Comparison of ENCODE assay signal across 9 mouse cellular contexts in the genomic region with DNA sequence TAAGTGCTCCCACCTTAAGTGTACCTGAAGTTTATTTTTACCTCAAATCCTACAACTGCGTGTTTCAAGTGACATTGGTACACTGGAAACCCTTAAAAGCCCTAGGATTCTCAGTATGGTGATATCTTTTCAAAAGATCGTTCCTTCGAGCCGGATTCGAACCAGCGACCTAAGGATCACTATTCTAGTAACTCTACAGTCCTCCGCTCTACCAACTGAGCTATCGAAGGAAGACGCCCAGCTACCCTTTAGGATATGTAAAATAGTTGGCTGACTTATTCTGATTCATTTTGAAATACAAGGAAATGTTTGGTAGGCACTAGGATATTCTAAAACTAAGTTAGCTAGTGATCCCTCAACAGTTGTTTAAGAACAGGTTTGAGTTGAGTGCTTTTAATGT. TPM values are rescaled to one million over a fixed set of nuclear protein-coding genes. Genes with fewer than 3 reads are reported as not detected.
DNase-seq lines count a peak whose midpoint lies in the region; ATAC-seq and TF ChIP-seq lines count a peak whose summit lies in the region.
"Had no signal": no experiment of that assay in that cellular context is flagged by ENCODE, and none has a peak within 500 bp of the region (broad histone marks: within the 10 kb centered on the region; RNA-seq: fewer than 3 reads in every experiment).

No protein-coding gene starts in this region.

- no peaks in the 10 kb centered on the region for H3K27me3 ChIP-seq in hindbrain, embryonic 10.5 days (ENCODE audit: insufficient read depth, poor library complexity, severe bottlenecking)
- H3K27me3 ChIP-seq in hindbrain, embryonic 13.5 days = no peaks in the 10 kb centered on the region
- H3K27me3 ChIP-seq in embryonic facial prominence, embryonic 14.5 days (replicated peaks; ENCODE audit: control insufficient read depth, insufficient read depth, low read length) = no peaks in the 10 kb centered on the region
- no peaks in the 10 kb centered on the region for H3K27me3 ChIP-seq in hindbrain, postnatal 0 days (ENCODE audit: insufficient read depth, low read length)
- H3K27me3 ChIP-seq in limb, embryonic 11.5 days (ENCODE audit: control insufficient read depth, insufficient read depth, low read length) = no peaks in the 10 kb centered on the region
- no peaks in the 10 kb centered on the region for H3K27me3 ChIP-seq in myocyte (ENCODE audit: control insufficient read depth, insufficient read depth, insufficient read length)

- peaks cover 19% of the 10 kb centered on the region for H3K79me2 ChIP-seq in myocyte (ENCODE audit: control insufficient read depth, insufficient read depth)

- peaks cover 27% of the 10 kb centered on the region for H3K4me1 ChIP-seq in hindbrain, embryonic 10.5 days (replicated peaks)
- H3K4me1 ChIP-seq in hindbrain, embryonic 13.5 days (replicated peaks) = peaks cover 41% of the 10 kb centered on the region
- peaks cover 13% of the 10 kb centered on the region for H3K4me1 ChIP-seq in embryonic facial prominence, embryonic 14.5 days (ENCODE audit: control insufficient read depth, insufficient read depth, low read length)
- H3K4me1 ChIP-seq in hindbrain, postnatal 0 days (ENCODE audit: insufficient read depth, low read length) = peaks cover 7% of the 10 kb centered on the region
- 0 out of 2 replicates have a peak, but pooled peaks cover 2% of the 10 kb centered on the region for H3K4me1 ChIP-seq in limb, embryonic 11.5 days (ENCODE audit: control insufficient read depth, insufficient read depth, low read length)

- H3K4me3 ChIP-seq in hindbrain, embryonic 10.5 days = peak overlapping the region; percentile 96
- H3K4me3 ChIP-seq in hindbrain, embryonic 13.5 days = no peak overlapping the region
- peak overlapping the region; percentile 98 for H3K4me3 ChIP-seq in embryonic facial prominence, embryonic 14.5 days (ENCODE audit: low read depth, low read length)
- H3K4me3 ChIP-seq in hindbrain, postnatal 0 days (ENCODE audit: low read length) = peak overlapping the region; percentile 17; the same call in 1 of the 2 replicates
- no peak overlapping the region for H3K4me3 ChIP-seq in limb, embryonic 11.5 days (ENCODE audit: low read depth, low read length)
- peak overlapping the region; percentile 97 for H3K4me3 ChIP-seq in myocyte

- no peak overlapping the region for H3K27ac ChIP-seq in hindbrain, embryonic 10.5 days
- no peak overlapping the region for H3K27ac ChIP-seq in hindbrain, embryonic 13.5 days
- H3K27ac ChIP-seq in embryonic facial prominence, embryonic 14.5 days (replicated peaks; ENCODE audit: low read depth, low read length) = no peak overlapping the region
- H3K27ac ChIP-seq in hindbrain, postnatal 0 days = no peak overlapping the region
- H3K27ac ChIP-seq in limb, embryonic 11.5 days (replicated peaks; ENCODE audit: low read depth, low read length) = no peak overlapping the region

- TF ChIP-seq CTCF in hindbrain, postnatal 0 days (IDR thresholded peaks at IDR 0.05; ENCODE audit: low read depth) = no peak

- under 1% methylated on average over 9 of the region's 9 CpGs for WGBS in hindbrain, embryonic 10.5 days
- WGBS in hindbrain, embryonic 13.5 days = 2% methylated on average over 9 of the region's 9 CpGs
- 3% methylated on average over 9 of the region's 9 CpGs for WGBS in embryonic facial prominence, embryonic 14.5 days
- 4% methylated on average over 9 of the region's 9 CpGs for WGBS in hindbrain, postnatal 0 days
- WGBS in limb, embryonic 11.5 days = under 1% methylated on average over 9 of the region's 9 CpGs

- H3K9me3 ChIP-seq in hindbrain, embryonic 10.5 days = no peaks in the 10 kb centered on the region
- H3K9me3 ChIP-seq in hindbrain, embryonic 13.5 days = no peaks in the 10 kb centered on the region
- H3K9me3 ChIP-seq in embryonic facial prominence, embryonic 14.5 days (ENCODE audit: control insufficient read depth, low read length) = no peaks in the 10 kb centered on the region
- H3K9me3 ChIP-seq in hindbrain, postnatal 0 days (ENCODE audit: low read length) = no peaks in the 10 kb centered on the region
- no peaks in the 10 kb centered on the region for H3K9me3 ChIP-seq in limb, embryonic 11.5 days (ENCODE audit: control insufficient read depth, low read length)

- no peak overlapping the region for H3ac ChIP-seq in myocyte (ENCODE audit: control insufficient read depth, insufficient read length)

- peak; percentile 73 for DNase-seq in hindbrain, embryonic 10.5 days (ENCODE audit: low spot score)
- DNase-seq in adrenal gland, adult 18-20 months (ENCODE audit: low spot score in 2 of 2) = peak; percentile 54 to 72
- DNase-seq in embryonic facial prominence, embryonic 14.5 days (ENCODE audit: low spot score) = peak; percentile 79
- peak; percentile 78 for DNase-seq in hindbrain, postnatal 0 days (ENCODE audit: low spot score)
- DNase-seq in limb, embryonic 11.5 days (ENCODE audit: low spot score) = peak; percentile 84
- no peak for DNase-seq in urinary bladder, postnatal 25 days (ENCODE audit: low spot score)

- no peak overlapping the region for H3K9ac ChIP-seq in hindbrain, embryonic 13.5 days
- H3K9ac ChIP-seq in embryonic facial prominence, embryonic 14.5 days (ENCODE audit: low read depth, low read length) = no peak overlapping the region
- H3K9ac ChIP-seq in hindbrain, postnatal 0 days (replicated peaks; ENCODE audit: low read length) = no peak overlapping the region
- no peak overlapping the region for H3K9ac ChIP-seq in limb, embryonic 11.5 days (ENCODE audit: low read length)

- no peak overlapping the region for H3K4me2 ChIP-seq in hindbrain, embryonic 13.5 days
- H3K4me2 ChIP-seq in embryonic facial prominence, embryonic 14.5 days (ENCODE audit: low read depth, low read length) = peak overlapping the region; percentile 85
- peak overlapping the region; percentile 75 for H3K4me2 ChIP-seq in hindbrain, postnatal 0 days (ENCODE audit: low read depth, low read length)
- H3K4me2 ChIP-seq in limb, embryonic 11.5 days (ENCODE audit: low read depth, severe bottlenecking) = no peak overlapping the region; the same call in 1 of the 2 replicates
- peak overlapping the region; percentile 89 for H3K4me2 ChIP-seq in myocyte (ENCODE audit: low read depth)

- no peak for TF ChIP-seq POLR2A in myocyte (IDR thresholded peaks at IDR 0.05; ENCODE audit: insufficient read length, low read depth)

- ATAC-seq in hindbrain, embryonic 13.5 days (ENCODE audit: low FRiP score) = no peak
- ATAC-seq in embryonic facial prominence, embryonic 14.5 days (ENCODE audit: low read depth) = peak; percentile 12; the same call in 1 of the 2 replicates
- ATAC-seq in hindbrain, postnatal 0 days = no peak
- no peak for ATAC-seq in limb, embryonic 11.5 days (ENCODE audit: insufficient number of reproducible peaks, low FRiP score, low TSS enrichment, low read depth)

- H3K36me3 ChIP-seq in hindbrain, embryonic 10.5 days = peaks cover 20% of the 10 kb centered on the region
- peaks cover 18% of the 10 kb centered on the region for H3K36me3 ChIP-seq in hindbrain, embryonic 13.5 days
- peaks cover 17% of the 10 kb centered on the region for H3K36me3 ChIP-seq in embryonic facial prominence, embryonic 14.5 days (ENCODE audit: control insufficient read depth, insufficient read depth, low read length)
- peaks cover 14% of the 10 kb centered on the region for H3K36me3 ChIP-seq in hindbrain, postnatal 0 days (ENCODE audit: insufficient read depth, low read length)
- peaks cover 8% of the 10 kb centered on the region for H3K36me3 ChIP-seq in limb, embryonic 11.5 days (ENCODE audit: control insufficient read depth, insufficient read depth, low read length)
- peaks cover 9% of the 10 kb centered on the region for H3K36me3 ChIP-seq in myocyte (ENCODE audit: control insufficient read depth, insufficient read depth)

TF ChIP-seq in myocyte, 11 proteins besides CTCF, POLR2A, EP300 and RAD21 (continues in another document):
- TF ChIP-seq REST (IDR thresholded peaks at IDR 0.05; ENCODE audit: insufficient read depth, insufficient read length) (no peak), POLR2AphosphoS2 (IDR thresholded peaks at IDR 0.05; ENCODE audit: insufficient read length, low read depth) (no peak), SRF (IDR thresholded peaks at IDR 0.05; ENCODE audit: control insufficient read depth, insufficient read length, low read depth) (no peak), MYOG (IDR thresholded peaks at IDR 0.05; ENCODE audit: control insufficient read depth in 1 of 3, insufficient read depth in 1 of 3, insufficient read length in 2 of 3, low read depth in 2 of 3) (no peak), TCF3 (IDR thresholded peaks at IDR 0.05; ENCODE audit: insufficient read length, low read depth) (no peak)

RNA-seq across cellular contexts. Expression of gene Abt1, which starts 1.8 kb away (rescaled TPM):
- polyA plus RNA-seq in hindbrain, embryonic 10.5 days (2016; fragmentation: Nextera tagmentation; extraction: Ambion mirVana) = 13.4 and 14.5 TPM in 2 replicates
- polyA plus RNA-seq in hindbrain, embryonic 13.5 days (2015; fragmentation: Nextera tagmentation; extraction: Ambion mirVana) = 9.9 and 10.2 TPM in 2 replicates
- total RNA-seq in adrenal gland, adult 18-20 months (2021) = 1 to 10 TPM; 7.9 to 8.4 TPM
- 10.3 and 11.6 TPM in 2 replicates for polyA plus RNA-seq in embryonic facial prominence, embryonic 14.5 days (2014; fragmentation: Nextera tagmentation; extraction: Ambion mirVana)
- total RNA-seq in hindbrain, postnatal 0 days (2014; rRNA removed) = 5.0 and 5.5 TPM in 2 replicates
- 7.2 and 7.6 TPM in 2 replicates for polyA plus RNA-seq in hindbrain, postnatal 0 days (2015; fragmentation: Nextera tagmentation; extraction: Ambion mirVana)
- polyA plus RNA-seq in limb, embryonic 11.5 days (2014; fragmentation: Nextera tagmentation; extraction: Ambion mirVana) = 16.3 and 17.4 TPM in 2 replicates
- 7.4 TPM for polyA plus RNA-seq in myocyte (2012; fragmentation: generic; extraction: Trizol)

RNA-seq across cellular contexts. Expression of gene Btn1a1, which starts 40.2 kb away (rescaled TPM):
- polyA plus RNA-seq in hindbrain, embryonic 10.5 days (2016; fragmentation: Nextera tagmentation; extraction: Ambion mirVana) = 0.04 TPM in 1 of 2 replicates, not detected in the other
- 0.06 TPM in 1 of 2 replicates, not detected in the other for polyA plus RNA-seq in hindbrain, embryonic 13.5 days (2015; fragmentation: Nextera tagmentation; extraction: Ambion mirVana)
- total RNA-seq in adrenal gland, adult 18-20 months (2021) = under 1 TPM in 1 of 2 experiments, not detected in 1; 0.10 TPM
- 0.18 TPM in 1 of 2 replicates, not detected in the other for polyA plus RNA-seq in embryonic facial prominence, embryonic 14.5 days (2014; fragmentation: Nextera tagmentation; extraction: Ambion mirVana)
- 0.40 and 0.89 TPM in 2 replicates for total RNA-seq in hindbrain, postnatal 0 days (2014; rRNA removed)
- polyA plus RNA-seq in hindbrain, postnatal 0 days (2015; fragmentation: Nextera tagmentation; extraction: Ambion mirVana) = 0.15 and 0.24 TPM in 2 replicates
- polyA plus RNA-seq in limb, embryonic 11.5 days (2014; fragmentation: Nextera tagmentation; extraction: Ambion mirVana) = not detected in 2 replicates
- 0.02 TPM for polyA plus RNA-seq in myocyte (2012; fragmentation: generic; extraction: Trizol)
- total RNA-seq: common myeloid progenitor, adult 5-6 weeks had no signal

RNA-seq across cellular contexts. Expression of gene Zfp322a, which starts 56.5 kb away (rescaled TPM):
- 42.3 and 54.0 TPM in 2 replicates for polyA plus RNA-seq in hindbrain, embryonic 10.5 days (2016; fragmentation: Nextera tagmentation; extraction: Ambion mirVana)
- 54.5 and 58.1 TPM in 2 replicates for polyA plus RNA-seq in hindbrain, embryonic 13.5 days (2015; fragmentation: Nextera tagmentation; extraction: Ambion mirVana)
- total RNA-seq in adrenal gland, adult 18-20 months (2021) = 10 to 100 TPM; 15.0 to 18.5 TPM
- 40.2 and 44.9 TPM in 2 replicates for polyA plus RNA-seq in embryonic facial prominence, embryonic 14.5 days (2014; fragmentation: Nextera tagmentation; extraction: Ambion mirVana)
- 11.9 and 15.7 TPM in 2 replicates for total RNA-seq in hindbrain, postnatal 0 days (2014; rRNA removed)
- polyA plus RNA-seq in hindbrain, postnatal 0 days (2015; fragmentation: Nextera tagmentation; extraction: Ambion mirVana) = 29.3 and 30.0 TPM in 2 replicates
- 71.9 and 76.4 TPM in 2 replicates for polyA plus RNA-seq in limb, embryonic 11.5 days (2014; fragmentation: Nextera tagmentation; extraction: Ambion mirVana)
- polyA plus RNA-seq in myocyte (2012; fragmentation: generic; extraction: Trizol) = 4.3 TPM

Comparison
In these comparisons a context has a peak if more than half of its experiments do, and no peak if none do; other contexts are left out.
1. H3K4me3 ChIP-seq: peak in hindbrain, embryonic 10.5 days (single experiment), embryonic facial prominence, embryonic 14.5 days (single experiment), hindbrain, postnatal 0 days (single experiment) and myocyte (single experiment); none in hindbrain, embryonic 13.5 days (single experiment) and limb, embryonic 11.5 days (single experiment).
2. H3K4me2 ChIP-seq: peak in embryonic facial prominence, embryonic 14.5 days (single experiment), hindbrain, postnatal 0 days (single experiment) and myocyte (single experiment); none in hindbrain, embryonic 13.5 days (single experiment) and limb, embryonic 11.5 days (single experiment).